Mouse (Mus musculus) ES-Bruce4 (cell line): Measurements from ENCODE around the gene Tenm4. TPM values are rescaled to one million over a fixed set of nuclear protein-coding genes. Genes with fewer than 3 reads are reported as not detected.

Experiments
- H3K27ac ChIP-seq: 2 replicates; pipeline ENCODE4 v1.5.1; 2012; ENCODE audit warnings: low read length, inconsistent platforms; ENCODE audit not compliant: insufficient read depth
- H3K27me3 ChIP-seq: 2 replicates; pipeline ENCODE4 v1.6.1; 2012; ENCODE audit warnings: mild to moderate bottlenecking, low read length, inconsistent platforms; ENCODE audit not compliant: control insufficient read depth, poor library complexity, insufficient read depth, severe bottlenecking
- H3K36me3 ChIP-seq: 2 replicates; pipeline ENCODE4 v1.6.1; 2012; ENCODE audit warnings: inconsistent platforms, mild to moderate bottlenecking, low read length, moderate library complexity; ENCODE audit not compliant: control insufficient read depth, poor library complexity, insufficient read depth, severe bottlenecking
- H3K4me1 ChIP-seq: one replicate; pipeline ENCODE4 v1.8.1; 2011; ENCODE audit warnings: low read length; ENCODE audit not compliant: control insufficient read depth, insufficient read depth
- H3K4me3 ChIP-seq: 2 replicates; pipeline ENCODE4 v1.5.1; 2011; ENCODE audit warnings: low read depth, mild to moderate bottlenecking, low read length
- H3K9ac ChIP-seq: 2 replicates; pipeline ENCODE4 v1.6.1; 2012; ENCODE audit warnings: low read depth, mild to moderate bottlenecking, inconsistent platforms; ENCODE audit not compliant: poor library complexity, severe bottlenecking
- H3K9me3 ChIP-seq: replicated peaks from 2 replicates; pipeline ENCODE4 v1.6.1; 2012; ENCODE audit warnings: mild to moderate bottlenecking, low read length, inconsistent platforms; ENCODE audit not compliant: control insufficient read depth, poor library complexity, insufficient read depth, severe bottlenecking
- CTCF ChIP-seq: IDR thresholded peaks from one replicate; pipeline ENCODE4 v1.8.1; 2011; ENCODE audit warnings: low read depth, low read length
- EP300 ChIP-seq: IDR thresholded peaks from 2 replicates; pipeline ENCODE4 v1.6.1; 2011; ENCODE audit warnings: low read depth, low read length; ENCODE audit not compliant: insufficient read depth
- POLR2A ChIP-seq: IDR thresholded peaks from one replicate; pipeline ENCODE4 v1.8.1; 2011; ENCODE audit warnings: low read length; ENCODE audit not compliant: insufficient read depth
- polyA plus RNA-seq: library from polyadenylated mRNA; stranded (reverse); fragments of >200 nt; gene quantifications from 2 replicates; pipeline ENCODE4 v1.2.4, GENCODE M21; 2011; ENCODE audit warnings: low read depth; ENCODE audit not compliant: missing spikeins, insufficient read depth, insufficient read length

Tenm4 gene
- polyA plus RNA-seq, 1 experiment = 4.8 TPM

DNA sequence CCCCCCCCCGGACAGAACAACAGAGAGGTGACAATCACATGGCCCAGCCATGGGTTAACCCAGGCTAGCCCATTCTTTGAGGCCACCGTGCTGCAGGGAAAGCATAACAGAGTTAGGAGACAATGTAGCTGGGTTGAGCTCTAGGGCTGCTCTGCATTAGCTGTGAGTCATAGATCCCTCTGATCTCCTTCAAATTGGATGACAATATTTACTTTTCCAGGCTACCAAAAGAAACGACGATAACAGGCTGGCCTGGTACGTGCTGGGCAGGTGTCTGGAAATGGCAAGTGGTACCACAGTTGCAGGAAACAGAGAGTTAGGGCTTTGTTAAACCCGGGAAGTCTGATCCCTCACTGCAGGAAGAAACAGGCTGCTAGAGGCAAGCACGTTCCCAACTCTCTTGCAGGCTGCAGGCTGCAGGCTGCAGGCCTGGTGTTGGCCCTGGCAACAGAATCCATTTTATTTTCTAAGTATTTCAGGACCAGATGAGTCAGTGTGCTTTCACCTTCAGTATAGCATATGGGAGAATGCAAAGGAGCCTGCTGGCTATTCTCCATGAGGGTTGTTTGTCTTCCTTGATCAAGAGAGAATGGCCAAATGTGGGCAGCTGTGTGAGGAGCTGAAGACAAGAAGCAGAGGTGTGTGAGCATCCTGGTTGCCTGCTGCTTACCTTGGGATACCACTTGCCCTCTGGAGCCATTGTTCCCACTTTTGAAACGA lies 353.6 kb downstream of the Tenm4 start:
- Histone ChIP-seq H3K4me3 (no peak overlapping the region), H3K36me3 (no peaks in the 10 kb centered on the region), H3K4me1 (no peaks in the 10 kb centered on the region), H3K9ac (no peak overlapping the region), H3K27ac (no peak overlapping the region), H3K27me3 (no peaks in the 10 kb centered on the region), H3K9me3 (no peaks in the 10 kb centered on the region)
- TF ChIP-seq EP300 (no peak), POLR2A (no peak), CTCF (no peak)

DNA sequence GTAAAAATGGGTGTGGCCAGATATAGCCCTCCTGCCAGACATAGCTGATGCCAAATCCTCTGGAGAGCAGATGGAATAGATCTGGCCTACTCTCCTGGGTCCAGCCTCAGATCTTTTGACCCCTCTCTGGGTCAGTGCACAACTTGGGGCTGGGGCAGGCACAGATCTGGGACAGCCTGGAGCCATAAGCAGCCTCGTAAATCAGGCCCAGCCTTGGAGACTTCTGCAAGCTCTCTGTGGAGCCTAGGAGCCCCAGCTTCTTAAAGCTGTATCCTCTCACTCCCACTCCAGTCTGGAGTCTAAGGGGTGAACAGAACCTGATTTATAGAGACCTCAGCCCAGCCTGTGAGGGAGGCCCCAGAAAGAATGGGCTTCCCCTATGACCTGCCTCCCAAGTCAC lies 354.3 kb downstream of the Tenm4 start:
- H3K36me3 ChIP-seq = no peaks in the 10 kb centered on the region
- no peaks in the 10 kb centered on the region for H3K27me3 ChIP-seq

DNA sequence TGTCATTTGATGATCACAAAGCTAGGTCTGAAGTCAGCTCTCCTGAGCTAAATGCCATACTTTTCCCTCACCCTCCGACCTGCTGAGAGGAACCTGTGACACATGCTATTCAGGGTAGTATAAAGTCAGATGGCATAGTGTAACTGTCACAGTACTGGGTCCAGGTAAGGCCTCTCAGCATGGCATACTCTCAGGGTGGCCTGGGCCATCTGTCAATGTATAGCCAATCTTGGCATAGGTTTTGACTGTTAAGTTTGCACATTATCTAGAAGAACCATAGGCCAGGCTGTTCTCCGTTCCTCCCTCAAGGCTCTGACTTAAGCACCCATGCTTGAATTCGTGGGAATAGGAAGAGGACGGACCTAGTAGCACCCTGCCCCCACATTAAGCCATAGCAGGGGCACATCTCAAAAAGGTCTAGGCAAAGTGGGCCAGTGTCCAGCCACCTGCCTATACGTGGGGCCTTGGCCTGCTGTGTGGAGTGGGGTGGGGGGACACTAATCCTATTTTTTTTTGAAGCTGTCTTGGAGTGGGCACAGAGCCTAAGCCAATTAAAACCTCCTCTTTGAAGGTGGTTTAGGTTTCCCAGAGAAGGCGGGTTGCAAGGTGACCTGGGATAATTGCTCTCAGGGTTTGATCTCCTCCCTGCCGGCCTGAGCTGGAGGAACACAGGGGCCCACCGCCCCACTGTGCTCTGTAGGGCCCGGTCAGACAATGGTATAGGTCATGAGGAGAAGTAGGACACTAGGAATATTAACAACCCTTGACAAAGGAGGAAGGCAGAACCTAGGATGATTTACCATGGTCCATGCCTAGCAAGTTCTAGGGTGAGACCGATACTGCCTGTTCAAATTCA lies 359.8 kb downstream of the Tenm4 start:
- Histone ChIP-seq H3K4me1 (no peaks in the 10 kb centered on the region), H3K27ac (no peak overlapping the region), H3K36me3 (no peaks in the 10 kb centered on the region), H3K9ac (no peak overlapping the region), H3K9me3 (no peaks in the 10 kb centered on the region), H3K27me3 (no peaks in the 10 kb centered on the region), H3K4me3 (no peak overlapping the region)
- TF ChIP-seq EP300 = no peak

More for the DNA sequence above, 354.3 kb downstream of the Tenm4 start:
- no peak overlapping the region for H3K9ac ChIP-seq
- H3K4me1 ChIP-seq = no peaks in the 10 kb centered on the region
- H3K27ac ChIP-seq = no peak overlapping the region
- TF ChIP-seq EP300 (no peak), POLR2A (no peak), CTCF (no peak)
- no peak overlapping the region for H3K4me3 ChIP-seq
- H3K9me3 ChIP-seq = no peaks in the 10 kb centered on the region

DNA sequence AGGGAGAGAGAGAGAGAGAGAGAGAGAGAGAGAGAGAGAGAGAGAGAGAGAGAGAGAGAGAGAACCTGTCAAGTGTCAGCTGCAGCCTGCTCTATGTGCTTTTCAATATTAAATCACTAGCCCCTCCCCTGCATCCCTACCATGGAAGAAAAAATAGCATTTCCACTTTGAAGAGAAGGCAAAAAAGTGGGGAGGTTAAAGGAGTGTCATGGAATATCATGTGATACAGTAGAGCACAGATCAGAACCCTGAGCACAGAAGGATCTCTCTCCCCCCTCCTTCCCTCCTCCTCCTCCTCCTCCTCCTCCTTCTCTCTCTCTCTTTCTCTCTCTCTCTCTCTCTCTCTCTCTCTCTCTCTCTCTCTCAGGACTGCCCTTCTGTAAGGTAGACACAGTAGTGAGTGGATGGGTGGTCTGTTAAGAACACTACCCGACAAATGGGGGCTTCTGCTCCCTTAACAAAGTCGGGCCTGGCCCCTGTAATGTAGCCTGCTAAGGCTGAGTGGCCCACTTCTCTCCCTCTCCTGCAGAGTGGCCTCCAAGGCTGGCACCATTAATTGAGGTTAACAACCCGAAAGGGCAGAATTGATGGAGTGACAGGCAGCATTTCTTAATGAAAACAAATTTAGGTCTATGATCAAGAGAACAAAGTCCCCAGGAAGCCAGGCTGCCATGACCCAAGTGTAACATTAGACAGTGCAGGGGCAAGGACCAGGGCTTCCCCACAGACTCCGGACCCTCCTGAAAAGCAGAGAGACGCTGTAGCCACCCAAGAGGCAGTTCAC lies 361.1 kb downstream of the Tenm4 start:
- H3K4me3 ChIP-seq = no peak overlapping the region
- TF ChIP-seq POLR2A (no peak), EP300 (no peak), CTCF (no peak)
- no peak overlapping the region for H3K9ac ChIP-seq
- no peaks in the 10 kb centered on the region for H3K4me1 ChIP-seq
- H3K27me3 ChIP-seq = no peaks in the 10 kb centered on the region
- H3K27ac ChIP-seq = no peak overlapping the region
- H3K36me3 ChIP-seq = no peaks in the 10 kb centered on the region
- H3K9me3 ChIP-seq = no peaks in the 10 kb centered on the region

DNA sequence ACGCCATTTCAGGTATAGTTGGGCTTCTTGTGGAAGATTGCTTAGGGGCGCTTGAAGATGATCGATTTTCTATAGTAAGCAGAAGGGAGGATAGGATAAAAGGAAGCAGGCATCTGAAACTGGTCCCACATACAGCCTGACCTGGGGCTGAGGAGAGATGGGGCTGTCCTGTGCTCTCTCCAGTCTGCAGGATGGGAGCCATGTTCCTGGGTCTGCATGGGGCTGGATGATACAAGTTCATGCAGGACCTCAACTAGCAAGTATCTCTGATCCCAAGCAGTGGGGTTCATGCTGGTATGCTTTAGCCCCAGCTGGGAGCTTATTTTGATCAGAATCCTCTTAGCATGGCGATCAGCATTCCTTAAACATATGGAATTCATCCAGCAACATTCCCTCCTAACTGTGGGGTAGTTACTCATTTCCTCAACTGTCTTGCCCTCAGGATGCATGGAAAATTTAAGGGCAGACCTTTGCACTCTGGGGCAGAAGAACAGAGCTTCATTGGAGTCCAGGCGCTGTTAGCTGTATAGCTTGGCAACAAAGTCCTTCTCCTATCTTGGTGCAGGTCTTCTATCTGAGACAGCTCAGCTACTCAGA lies 361.9 kb downstream of the Tenm4 start:
- H3K36me3 ChIP-seq = no peaks in the 10 kb centered on the region

More for the DNA sequence above, 361.9 kb downstream of the Tenm4 start:
- no peaks in the 10 kb centered on the region for H3K9me3 ChIP-seq
- H3K27ac ChIP-seq = no peak overlapping the region
- no peak overlapping the region for H3K4me3 ChIP-seq
- no peaks in the 10 kb centered on the region for H3K4me1 ChIP-seq
- H3K27me3 ChIP-seq = no peaks in the 10 kb centered on the region
- TF ChIP-seq CTCF = no peak
- no peak for TF ChIP-seq EP300
- no peak overlapping the region for H3K9ac ChIP-seq
